Mouse (Mus musculus) thymus, adult 2 months (tissue): ENCODE measurements around the gene Slco4c1. TPM values are rescaled to one million over a fixed set of nuclear protein-coding genes. Genes with fewer than 3 reads are reported as not detected.

Experiments
- DNase-seq: peaks from one replicate; pipeline ENCODE4 v3.0.0; 2021
- H3K27ac ChIP-seq: fragments of 200-500 bp; 2 replicates; pipeline ENCODE4 v1.5.1; 2012; ENCODE audit warnings: low read length, control low read depth; ENCODE audit not compliant: control insufficient read depth, insufficient read depth
- H3K27me3 ChIP-seq: fragments of 200-500 bp; 2 replicates; pipeline ENCODE4 v1.6.1; 2012; ENCODE audit warnings: mild to moderate bottlenecking, low read length, moderate library complexity, mixed read lengths; ENCODE audit not compliant: control insufficient read depth, insufficient read depth
- H3K36me3 ChIP-seq: fragments of 200-500 bp; 2 replicates; pipeline ENCODE4 v1.6.1; 2012; ENCODE audit warnings: mild to moderate bottlenecking, low read length, moderate library complexity; ENCODE audit not compliant: control insufficient read depth, insufficient read depth
- H3K4me1 ChIP-seq: fragments of 200-500 bp; replicated peaks from 2 replicates; pipeline ENCODE4 v1.6.1; 2012; ENCODE audit warnings: low read length; ENCODE audit not compliant: control insufficient read depth, insufficient read depth
- H3K4me3 ChIP-seq: fragments of 200-500 bp; 2 replicates; pipeline ENCODE4 v1.5.1; 2012; ENCODE audit warnings: mild to moderate bottlenecking, low read length, control low read depth, moderate library complexity; ENCODE audit not compliant: control insufficient read depth, insufficient read depth
- CTCF ChIP-seq: fragments of 200-500 bp; IDR thresholded peaks from 2 replicates; pipeline ENCODE4 v1.5.1; 2012; ENCODE audit warnings: mild to moderate bottlenecking, control low read depth, low read length, moderate library complexity, borderline replicate concordance; ENCODE audit not compliant: control insufficient read depth, poor library complexity, insufficient read depth; ENCODE audit errors: extremely low read depth
- POLR2A ChIP-seq: fragments of 200-500 bp; IDR thresholded peaks from 2 replicates; pipeline ENCODE4 v1.6.1; 2012; ENCODE audit warnings: mild to moderate bottlenecking, low read length, control low read depth, moderate library complexity; ENCODE audit not compliant: control insufficient read depth, poor library complexity, insufficient read depth; ENCODE audit errors: extremely low read depth
- WGBS: fragments of 180-500 bp; shearing (Covaris S2); methylation state at CpG from one replicate; pipeline ENCODE4 v1.1.7; 2018; 5-methylcytosine and 5-hydroxymethylcytosine counted together
- polyA plus RNA-seq: library from polyadenylated mRNA; depleted of rRNA; stranded (reverse); fragments of >200 nt; gene quantifications from 2 replicates; pipeline ENCODE4 v1.2.3, GENCODE M21; 2012; rRNA removed

Gene Slco4c1
- polyA plus RNA-seq: 0.07 and 0.08 TPM in 2 replicates

GRCm38 (mm10) chr1:96871528-96872360 is at the start of gene Slco4c1:
TSS of gene Slco4c1 (minus strand) at chr1:96872171.
- Histone ChIP-seq H3K4me1 (peaks cover 6% of the 10 kb centered on the region), H3K27ac (no peak within 1 kb of the TSS), H3K27me3 (no peaks in the 10 kb centered on the region; the same call in 1 of the 2 replicates), H3K4me3 (peak within 1 kb of the TSS; percentile 11), H3K36me3 (no peaks in the 10 kb centered on the region)
- no peak for TF ChIP-seq CTCF
- no peak for TF ChIP-seq POLR2A
- WGBS: 2% methylated on average over 40 of the region's 40 CpGs
- DNase-seq: no peak

DNA sequence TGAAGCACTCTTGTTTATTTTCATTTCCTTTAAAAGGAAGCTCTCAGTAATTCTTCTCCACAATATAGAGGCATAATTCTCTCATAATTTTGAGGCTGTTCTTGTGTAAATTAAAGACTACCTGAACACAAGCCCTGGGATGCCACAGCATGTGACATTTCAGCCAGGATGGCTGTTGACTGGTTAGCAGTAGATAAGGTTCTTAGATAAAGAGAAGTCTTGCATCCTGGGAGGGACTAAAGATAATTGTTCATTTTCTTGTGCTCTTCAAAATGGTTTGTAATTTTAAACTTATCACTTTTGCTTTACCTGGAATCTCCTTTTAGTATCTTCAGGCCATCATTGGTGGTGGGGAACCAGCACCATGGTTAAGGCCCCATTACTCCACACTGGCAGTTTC is 45.4 kb upstream of the Slco4c1 start:
- H3K27me3 ChIP-seq: no peaks in the 10 kb centered on the region
- DNase-seq: no peak
- no peaks in the 10 kb centered on the region for H3K4me1 ChIP-seq
- H3K36me3 ChIP-seq: no peaks in the 10 kb centered on the region
- TF ChIP-seq CTCF (no peak), POLR2A (no peak)
- no peak overlapping the region for H3K4me3 ChIP-seq
- no peak overlapping the region for H3K27ac ChIP-seq

- no peak overlapping the region for H3K4me3 ChIP-seq
- no peaks in the 10 kb centered on the region for H3K4me1 ChIP-seq
- no peak overlapping the region for H3K27ac ChIP-seq
- no peaks in the 10 kb centered on the region for H3K36me3 ChIP-seq
- no peak for DNase-seq
- TF ChIP-seq CTCF (no peak), POLR2A (no peak)
- H3K27me3 ChIP-seq: no peaks in the 10 kb centered on the region
Observed at GRCm38 (mm10) chr1:96883788-96884187, 11.8 kb upstream of the Slco4c1 start.

DNA sequence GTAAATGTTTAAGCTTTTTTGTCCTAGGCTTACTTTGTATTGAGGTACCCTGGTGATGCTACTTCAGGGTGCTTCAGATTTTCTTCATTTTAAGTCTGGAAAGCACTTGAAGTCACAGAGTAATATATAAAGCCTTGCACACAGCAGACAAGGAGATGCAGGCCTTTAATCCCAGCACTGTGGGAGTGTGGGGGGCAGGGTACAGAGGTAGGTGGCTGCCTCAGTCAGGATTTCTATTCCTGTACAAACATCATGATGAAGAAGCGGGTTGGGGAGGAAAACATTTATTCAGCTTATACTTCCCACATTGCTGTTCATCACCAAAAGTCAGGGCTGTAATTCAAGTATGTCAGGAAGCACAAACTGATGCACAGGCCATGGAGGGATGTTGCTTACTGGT is 6.6 kb upstream of the Slco4c1 start:
- H3K4me1 ChIP-seq: no peaks in the 10 kb centered on the region
- no peaks in the 10 kb centered on the region for H3K27me3 ChIP-seq
- 87% methylated on average over 1 of the region's 1 CpGs for WGBS
- TF ChIP-seq POLR2A (no peak), CTCF (no peak)
- no peak overlapping the region for H3K27ac ChIP-seq
- no peak overlapping the region for H3K4me3 ChIP-seq
- no peak for DNase-seq
- no peaks in the 10 kb centered on the region for H3K36me3 ChIP-seq

GRCm38 (mm10) chr1:96876076-96876475 is 4.1 kb upstream of the Slco4c1 start:
- H3K27ac ChIP-seq: no peak overlapping the region
- peaks cover 6% of the 10 kb centered on the region for H3K4me1 ChIP-seq
- no peak overlapping the region for H3K4me3 ChIP-seq
- no peak for TF ChIP-seq CTCF
- no peak for TF ChIP-seq POLR2A
- no peak for DNase-seq
- no peaks in the 10 kb centered on the region; the same call in 1 of the 2 replicates for H3K27me3 ChIP-seq
- no peaks in the 10 kb centered on the region for H3K36me3 ChIP-seq
- WGBS: 90% methylated on average over 1 of the region's 1 CpGs

- TF ChIP-seq CTCF (no peak), POLR2A (no peak)
- peaks cover 6% of the 10 kb centered on the region for H3K4me1 ChIP-seq
- H3K27ac ChIP-seq: no peak overlapping the region
- no peaks in the 10 kb centered on the region for H3K36me3 ChIP-seq
- H3K4me3 ChIP-seq: no peak overlapping the region
- DNase-seq: no peak
- H3K27me3 ChIP-seq: no peaks in the 10 kb centered on the region; the same call in 1 of the 2 replicates
- 95% methylated on average over 1 of the region's 1 CpGs for WGBS
Observed at GRCm38 (mm10) chr1:96874636-96875035, 2.7 kb upstream of the Slco4c1 start.

DNA sequence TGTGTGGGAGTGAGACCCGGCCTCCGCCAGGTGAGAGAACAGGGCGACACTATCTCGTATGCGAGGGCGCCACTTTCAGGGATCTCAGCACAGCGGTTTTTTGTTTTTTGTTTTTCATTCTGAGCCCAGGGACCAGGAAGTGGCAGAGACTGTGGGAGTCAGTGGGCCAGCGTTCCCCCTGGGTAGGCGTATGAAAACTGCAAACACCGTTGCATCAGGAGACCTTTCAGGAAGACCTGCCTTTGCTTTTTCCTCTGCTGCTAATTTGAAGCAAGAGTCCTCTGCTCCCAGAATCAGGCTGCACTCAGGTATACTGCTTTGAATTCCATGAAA is 356 bp upstream of the Slco4c1 start:
- H3K36me3 ChIP-seq: no peaks in the 10 kb centered on the region
- DNase-seq: no peak
- 4% methylated on average over 10 of the region's 10 CpGs for WGBS
- TF ChIP-seq CTCF: no peak
- H3K4me3 ChIP-seq: peak overlapping the region; percentile 11
- peaks cover 6% of the 10 kb centered on the region for H3K4me1 ChIP-seq
- no peaks in the 10 kb centered on the region; the same call in 1 of the 2 replicates for H3K27me3 ChIP-seq
- H3K27ac ChIP-seq: no peak overlapping the region
